In genomic region chr6:72535165-72535564, GRCm38 (mm10) we compare ENCODE assay signal across 8 mouse cellular contexts. TPM values are rescaled to one million over a fixed set of nuclear protein-coding genes. Genes with fewer than 3 reads are reported as not detected.
DNase-seq lines count a peak whose midpoint lies in the region; ATAC-seq and TF ChIP-seq lines count a peak whose summit lies in the region.

No protein-coding gene starts in this region.

- DNase-seq in CD4-positive, CD25-positive, alpha-beta regulatory T cell, adult 2 months (ENCODE audit: low read depth, low spot score), result peak; percentile 93
- DNase-seq in adrenal gland, postnatal 4 days (ENCODE audit: low spot score in 2 of 2), result peak; percentile 65 to 76
- peak; percentile 95 for DNase-seq in kidney, postnatal 0 days (ENCODE audit: low spot score)
- DNase-seq in liver, postnatal 0 days, result peak; percentile 88
- DNase-seq in thymus, adult 2 months, result peak; percentile 87

- peak overlapping the region; percentile 36 for H3K4me3 ChIP-seq in heart, embryonic 13.5 days
- no peak overlapping the region for H3K4me3 ChIP-seq in kidney, postnatal 0 days (replicated peaks; ENCODE audit: low read depth, low read length)
- H3K4me3 ChIP-seq in liver, postnatal 0 days (ENCODE audit: low read depth, low read length), result 0 out of 2 replicates have a peak overlapping the region, but pooled peaks have one; percentile 2
- no peak overlapping the region for H3K4me3 ChIP-seq in neural tube, embryonic 13.5 days
- no peak overlapping the region for H3K4me3 ChIP-seq in thymus, adult 2 months (ENCODE audit: control insufficient read depth, insufficient read depth, low read length)

- no peaks in the 10 kb centered on the region for H3K9me3 ChIP-seq in heart, embryonic 13.5 days
- H3K9me3 ChIP-seq in kidney, postnatal 0 days (replicated peaks; ENCODE audit: low read length), result no peaks in the 10 kb centered on the region
- no peaks in the 10 kb centered on the region for H3K9me3 ChIP-seq in liver, postnatal 0 days (ENCODE audit: low read length)
- no peaks in the 10 kb centered on the region for H3K9me3 ChIP-seq in neural tube, embryonic 13.5 days

- TF ChIP-seq EP300 in liver, postnatal 0 days (IDR thresholded peaks at IDR 0.05; ENCODE audit: low read depth), result no peak

- peak; percentile 96 for TF ChIP-seq CTCF in kidney, postnatal 0 days (IDR thresholded peaks at IDR 0.05; ENCODE audit: low read depth)
- peak; percentile 94 for TF ChIP-seq CTCF in liver, postnatal 0 days (IDR thresholded peaks at IDR 0.05; ENCODE audit: low read depth)
- TF ChIP-seq CTCF in thymus, adult 2 months (IDR thresholded peaks at IDR 0.05; ENCODE audit: borderline replicate concordance, control insufficient read depth, extremely low read depth, insufficient read depth, low read length, poor library complexity), result peak; percentile 90; the same call in 1 of the 2 replicates

- ATAC-seq in erythroblast, adult 5-6 weeks (replicated peaks; ENCODE audit: low FRiP score, poor library complexity, severe bottlenecking), result peak; percentile 66
- no peak for ATAC-seq in heart, embryonic 13.5 days (ENCODE audit: extremely low read depth, insufficient number of reproducible peaks, low FRiP score, low TSS enrichment)
- ATAC-seq in kidney, postnatal 0 days (replicated peaks; ENCODE audit: low FRiP score, low read depth), result no peak
- ATAC-seq in liver, postnatal 0 days, result no peak
- no peak for ATAC-seq in neural tube, embryonic 13.5 days (ENCODE audit: low read depth)

- peaks cover 26% of the 10 kb centered on the region for H3K4me1 ChIP-seq in heart, embryonic 13.5 days
- H3K4me1 ChIP-seq in kidney, postnatal 0 days (replicated peaks; ENCODE audit: insufficient read depth, low read length), result peaks cover 12% of the 10 kb centered on the region
- peaks cover 9% of the 10 kb centered on the region; the same call in 1 of the 2 replicates for H3K4me1 ChIP-seq in liver, postnatal 0 days (ENCODE audit: insufficient read depth)
- peaks cover 38% of the 10 kb centered on the region for H3K4me1 ChIP-seq in neural tube, embryonic 13.5 days (replicated peaks)
- H3K4me1 ChIP-seq in thymus, adult 2 months (replicated peaks; ENCODE audit: control insufficient read depth, insufficient read depth, low read length), result peaks cover 13% of the 10 kb centered on the region

- H3K36me3 ChIP-seq in heart, embryonic 13.5 days, result no peaks in the 10 kb centered on the region
- H3K36me3 ChIP-seq in kidney, postnatal 0 days (ENCODE audit: insufficient read depth, low read length), result no peaks in the 10 kb centered on the region
- no peaks in the 10 kb centered on the region for H3K36me3 ChIP-seq in liver, postnatal 0 days (replicated peaks; ENCODE audit: insufficient read depth, low read length)
- no peaks in the 10 kb centered on the region for H3K36me3 ChIP-seq in neural tube, embryonic 13.5 days
- no peaks in the 10 kb centered on the region for H3K36me3 ChIP-seq in thymus, adult 2 months (ENCODE audit: control insufficient read depth, insufficient read depth, low read length)

- peak overlapping the region; percentile 67 for H3K4me2 ChIP-seq in heart, embryonic 13.5 days
- H3K4me2 ChIP-seq in kidney, postnatal 0 days (ENCODE audit: low read length), result peak overlapping the region; percentile 30; the same call in 1 of the 2 replicates
- peak overlapping the region; percentile 50 for H3K4me2 ChIP-seq in liver, postnatal 0 days (ENCODE audit: low read depth, low read length)
- peak overlapping the region; percentile 44 for H3K4me2 ChIP-seq in neural tube, embryonic 13.5 days

- no peak for TF ChIP-seq POLR2A in thymus, adult 2 months (IDR thresholded peaks at IDR 0.05; ENCODE audit: control insufficient read depth, extremely low read depth, insufficient read depth, low read length, poor library complexity)

- peak overlapping the region; percentile 36; the same call in 1 of the 2 replicates for H3K27ac ChIP-seq in heart, embryonic 13.5 days (replicated peaks)
- H3K27ac ChIP-seq in kidney, postnatal 0 days, result peak overlapping the region; percentile 57
- no peak overlapping the region for H3K27ac ChIP-seq in liver, postnatal 0 days (ENCODE audit: low read depth)
- H3K27ac ChIP-seq in neural tube, embryonic 13.5 days (replicated peaks), result no peak overlapping the region
- no peak overlapping the region for H3K27ac ChIP-seq in thymus, adult 2 months (ENCODE audit: control insufficient read depth, insufficient read depth, low read length)

- peak overlapping the region; percentile 59 for H3K9ac ChIP-seq in heart, embryonic 13.5 days
- no peak overlapping the region for H3K9ac ChIP-seq in kidney, postnatal 0 days (ENCODE audit: low read depth, low read length)
- H3K9ac ChIP-seq in liver, postnatal 0 days (replicated peaks), result no peak overlapping the region
- H3K9ac ChIP-seq in neural tube, embryonic 13.5 days, result 0 out of 2 replicates have a peak overlapping the region, but pooled peaks have one; percentile 17

- WGBS in heart, embryonic 13.5 days, result 5% methylated on average over 9 of the region's 9 CpGs
- 2% methylated on average over 9 of the region's 9 CpGs for WGBS in kidney, postnatal 0 days
- 4% methylated on average over 9 of the region's 9 CpGs for WGBS in liver, postnatal 0 days (ENCODE audit: insufficient replicate concordance)
- WGBS in neural tube, embryonic 13.5 days, result 4% methylated on average over 9 of the region's 9 CpGs
- WGBS in thymus, adult 2 months, result 2% methylated on average over 9 of the region's 9 CpGs

- H3K27me3 ChIP-seq in heart, embryonic 13.5 days (replicated peaks), result no peaks in the 10 kb centered on the region
- H3K27me3 ChIP-seq in kidney, postnatal 0 days (ENCODE audit: insufficient read depth, low read length), result no peaks in the 10 kb centered on the region
- H3K27me3 ChIP-seq in liver, postnatal 0 days (ENCODE audit: insufficient read depth, low read length), result no peaks in the 10 kb centered on the region
- H3K27me3 ChIP-seq in neural tube, embryonic 13.5 days, result no peaks in the 10 kb centered on the region
- H3K27me3 ChIP-seq in thymus, adult 2 months (ENCODE audit: control insufficient read depth, insufficient read depth, low read length), result no peaks in the 10 kb centered on the region

RNA-seq across cellular contexts. Expression of gene Capg, which starts 9.0 kb away (rescaled TPM):
- 10 to 100 TPM; 48.9 to 55.2 TPM for total RNA-seq in adrenal gland, postnatal 4 days (2021)
- 10.2 and 21.1 TPM in 2 replicates for total RNA-seq in erythroblast, adult 5-6 weeks (2015; ENCODE audit: low replicate concordance)
- 22.2 and 29.0 TPM in 2 replicates for total RNA-seq in erythroblast, adult 5-6 weeks (2017; ENCODE audit: low replicate concordance)
- polyA plus RNA-seq in heart, embryonic 13.5 days (2015; fragmentation: Nextera tagmentation; extraction: Ambion mirVana), result 25.1 and 25.4 TPM in 2 replicates
- polyA plus RNA-seq in kidney, postnatal 0 days (2015; fragmentation: Nextera tagmentation; extraction: Ambion mirVana), result 129 and 131 TPM in 2 replicates
- polyA plus RNA-seq in liver, postnatal 0 days (2015; fragmentation: Nextera tagmentation; extraction: Ambion mirVana), result 20.0 and 22.8 TPM in 2 replicates
- 11.9 and 12.9 TPM in 2 replicates for polyA plus RNA-seq in neural tube, embryonic 13.5 days (2015; fragmentation: Nextera tagmentation; extraction: Ambion mirVana)
- polyA plus RNA-seq in thymus, adult 2 months (2012; rRNA removed), result 49.1 and 50.6 TPM in 2 replicates

RNA-seq across cellular contexts. Expression of gene Sh2d6, which starts 13.7 kb away (rescaled TPM):
- under 1 TPM; 0.76 to 0.78 TPM for total RNA-seq in adrenal gland, postnatal 4 days (2021)
- not detected in 2 replicates for total RNA-seq in erythroblast, adult 5-6 weeks (2015; ENCODE audit: low replicate concordance)
- total RNA-seq in erythroblast, adult 5-6 weeks (2017; ENCODE audit: low replicate concordance), result not detected in 2 replicates
- polyA plus RNA-seq in heart, embryonic 13.5 days (2015; fragmentation: Nextera tagmentation; extraction: Ambion mirVana), result 0.21 TPM in 1 of 2 replicates, not detected in the other
- 0.10 TPM in 1 of 2 replicates, not detected in the other for polyA plus RNA-seq in kidney, postnatal 0 days (2015; fragmentation: Nextera tagmentation; extraction: Ambion mirVana)
- not detected in 2 replicates for polyA plus RNA-seq in liver, postnatal 0 days (2015; fragmentation: Nextera tagmentation; extraction: Ambion mirVana)
- polyA plus RNA-seq in neural tube, embryonic 13.5 days (2015; fragmentation: Nextera tagmentation; extraction: Ambion mirVana), result 0.36 and 0.55 TPM in 2 replicates
- polyA plus RNA-seq in thymus, adult 2 months (2012; rRNA removed), result 4.5 and 6.5 TPM in 2 replicates

Comparison
In these comparisons a context has a peak if more than half of its experiments do, and no peak if none do; other contexts are left out.
1. H3K27ac ChIP-seq: peak in heart, embryonic 13.5 days (single experiment) and kidney, postnatal 0 days (single experiment); none in liver, postnatal 0 days (single experiment), neural tube, embryonic 13.5 days (single experiment) and thymus, adult 2 months (single experiment).
2. H3K4me3 ChIP-seq: peak in heart, embryonic 13.5 days (single experiment) and liver, postnatal 0 days (single experiment); none in kidney, postnatal 0 days (single experiment), neural tube, embryonic 13.5 days (single experiment) and thymus, adult 2 months (single experiment).
3. H3K9ac ChIP-seq: peak in heart, embryonic 13.5 days (single experiment) and neural tube, embryonic 13.5 days (single experiment); none in kidney, postnatal 0 days (single experiment) and liver, postnatal 0 days (single experiment).
4. Peak in every context shown above with its lines, with median percentiles within 50 percentile points of each other: DNase-seq, H3K4me2 ChIP-seq and CTCF ChIP-seq.